Mouse (Mus musculus) bone marrow, adult 2 months (tissue): ENCODE results near the gene Vmn1r197.

ENCODE experiments used
- CTCF ChIP-seq: fragments of 200-500 bp; IDR thresholded peaks from 2 replicates; pipeline ENCODE4 v1.5.1; 2011; ENCODE audit warnings: low read length, control low read depth; ENCODE audit not compliant: control insufficient read depth, insufficient read depth
- POLR2A ChIP-seq: fragments of 200-500 bp; IDR thresholded peaks from 2 replicates; pipeline ENCODE4 v1.6.1; 2011; ENCODE audit warnings: low read depth, mild to moderate bottlenecking, control low read depth, low read length, borderline replicate concordance; ENCODE audit not compliant: control insufficient read depth

DNA sequence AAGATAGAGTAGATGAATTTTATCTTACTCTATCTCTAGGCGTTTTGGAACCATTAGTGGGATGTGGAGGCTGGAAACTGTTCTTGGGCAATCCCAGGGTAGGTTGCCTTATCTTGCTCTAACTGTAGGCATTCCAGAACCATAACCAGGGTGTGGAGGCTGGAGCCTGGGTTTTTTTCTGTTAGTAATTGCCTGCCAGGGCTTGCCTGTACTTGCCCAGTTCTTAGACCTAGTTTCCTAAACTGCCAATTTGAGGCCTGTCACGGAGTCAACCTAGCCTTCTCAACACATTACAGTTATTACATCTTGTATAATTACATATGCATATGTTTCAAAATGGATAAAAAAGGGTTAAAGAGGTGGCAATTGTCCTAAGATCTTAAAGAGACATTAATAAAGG is 7.0 kb upstream of the Vmn1r197 start:
- no peak for TF ChIP-seq POLR2A
- no peak for TF ChIP-seq CTCF
